In the genomic region with DNA sequence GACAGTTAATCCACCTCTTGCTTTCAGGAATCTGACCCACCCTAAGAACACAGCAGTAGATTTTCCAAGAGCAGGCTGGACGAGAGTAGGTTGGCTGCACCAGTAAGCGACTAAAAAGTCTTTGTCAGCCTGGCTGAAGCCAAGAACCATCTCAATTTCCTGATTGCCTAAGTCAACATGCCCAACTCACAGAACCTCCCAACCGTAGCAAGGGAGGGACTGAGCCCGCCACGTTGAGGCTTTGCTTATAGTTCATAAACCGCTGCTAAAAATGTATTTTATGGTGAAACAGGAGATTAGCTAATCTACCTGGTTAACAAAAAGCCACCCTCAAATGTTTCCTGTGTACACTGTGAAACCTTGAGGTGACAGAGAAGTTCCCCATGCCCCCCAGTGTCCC, we compare ENCODE assay signal across 15 mouse cellular contexts.
A peak's percentile ranks its signal among the peaks of the same experiment; 100 is the strongest.
DNase-seq lines count a peak whose midpoint lies in the region; ATAC-seq and TF ChIP-seq lines count a peak whose summit lies in the region.
"Had no signal": no experiment of that assay in that cellular context is flagged by ENCODE, and none has a peak within 500 bp of the region (broad histone marks: within the 10 kb centered on the region; RNA-seq: fewer than 3 reads in every experiment).

No protein-coding gene starts in this region.

- H3K4me2 ChIP-seq in lung, postnatal 0 days (replicated peaks; ENCODE audit: low read depth, low read length), result no peak overlapping the region
- H3K4me2 ChIP-seq: forebrain, embryonic 13.5 days had no signal

- peak; percentile 65 for DNase-seq in gastrocnemius, adult 18-20 months (ENCODE audit: low spot score)
- DNase-seq in gastrocnemius, postnatal 10 days, result no peak
- peak; percentile 40 for DNase-seq in lung, postnatal 36 days
- DNase-seq in lung, postnatal 0 days (ENCODE audit: low spot score), result no peak
- DNase-seq in gastrocnemius, postnatal 14 days, result peak; percentile 28
- DNase-seq in skeletal muscle tissue, adult 2 months (ENCODE audit: low read depth, low spot score), result peak; percentile 72
- DNase-seq in testis, postnatal 10 days (ENCODE audit: low spot score), result no peak
- DNase-seq in thymus, adult 18-20 months, result no peak
- DNase-seq: adrenal gland, adult 2 months; kidney, postnatal 25 days; lung, adult 2 months; right cerebral cortex, postnatal 4 days had no signal

- H3K9me3 ChIP-seq in lung, postnatal 0 days (ENCODE audit: low read length), result no peaks in the 10 kb centered on the region
- H3K9me3 ChIP-seq: forebrain, embryonic 13.5 days; hindbrain, embryonic 10.5 days had no signal

- no peaks in the 10 kb centered on the region for H3K36me3 ChIP-seq in lung, postnatal 0 days (ENCODE audit: insufficient read depth, low read length)
- H3K36me3 ChIP-seq: hindbrain, embryonic 10.5 days had no signal

- no peak overlapping the region for H3K27ac ChIP-seq in lung, postnatal 0 days (ENCODE audit: low read length)
- H3K27ac ChIP-seq: forebrain, embryonic 13.5 days; hindbrain, embryonic 10.5 days had no signal

- no peak for TF ChIP-seq EP300 in lung, postnatal 0 days (IDR thresholded peaks at IDR 0.05)

- 53% methylated on average over 6 of the region's 6 CpGs for WGBS in lung, postnatal 0 days

- H3K4me3 ChIP-seq in lung, postnatal 0 days (ENCODE audit: low read depth, low read length), result no peak overlapping the region
- H3K4me3 ChIP-seq: forebrain, embryonic 13.5 days; hindbrain, embryonic 10.5 days had no signal

- H3K9ac ChIP-seq in lung, postnatal 0 days (replicated peaks; ENCODE audit: low read depth), result no peak overlapping the region
- H3K9ac ChIP-seq: forebrain, embryonic 13.5 days had no signal

- no peak for ATAC-seq in lung, postnatal 0 days
- ATAC-seq: forebrain, embryonic 13.5 days; midbrain, embryonic 16.5 days had no signal

- intact Hi-C loops in gastrocnemius, postnatal 14 days (cut with DNase I; ENCODE audit: low total_unique reads), result no loop called here

- H3K4me1 ChIP-seq in lung, postnatal 0 days (ENCODE audit: insufficient read depth, low read depth, low read length), result peaks cover 16% of the 10 kb centered on the region

- H3K27me3 ChIP-seq in lung, postnatal 0 days (replicated peaks; ENCODE audit: insufficient read depth, low read length), result no peaks in the 10 kb centered on the region
- H3K27me3 ChIP-seq: forebrain, embryonic 13.5 days had no signal

- TF ChIP-seq CTCF in lung, postnatal 0 days (IDR thresholded peaks at IDR 0.05), result no peak

Comparison
In these comparisons a context has a peak if more than half of its experiments do, and no peak if none do; other contexts are left out.
1. DNase-seq: peak in gastrocnemius, adult 18-20 months (single experiment), lung, postnatal 36 days (single experiment), gastrocnemius, postnatal 14 days (single experiment) and skeletal muscle tissue, adult 2 months (single experiment); none in gastrocnemius, postnatal 10 days (single experiment), lung, postnatal 0 days (single experiment), testis, postnatal 10 days (single experiment) and thymus, adult 18-20 months (0 of 2).